Mouse (Mus musculus) megakaryocyte, embryonic 14.5 days (primary cell): ENCODE measurements around the gene Ube3b.

Experiments
- FLI1 ChIP-seq: IDR thresholded peaks from 2 replicates; pipeline ENCODE4 v1.6.1; 2012; ENCODE audit warnings: low read length, inconsistent platforms, mixed read lengths
- GATA1 ChIP-seq: IDR thresholded peaks from 3 replicates; pipeline ENCODE4 v1.6.1; 2012; ENCODE audit warnings: mixed read lengths, low read length, inconsistent platforms, borderline replicate concordance

GRCm38 (mm10) chr5:114371331-114371730, 9.1 kb upstream of the Ube3b start:
- TF ChIP-seq GATA1 (no peak), FLI1 (no peak)
